Mouse (Mus musculus) cerebellum, adult 2 months (tissue): Measurements from ENCODE around the gene Figla. TPM values are rescaled to one million over a fixed set of nuclear protein-coding genes. Genes with fewer than 3 reads are reported as not detected.
A peak's percentile ranks its signal among the peaks of the same experiment; 100 is the strongest.

ENCODE experiments used
- DNase-seq, 2 experiments: peaks; one replicate each; pipeline ENCODE4 v3.0.0; 2021
- H3K27ac ChIP-seq: fragments of 200-500 bp; 2 replicates; pipeline ENCODE4 v1.5.1; 2012; ENCODE audit warnings: low read length, control low read depth, inconsistent platforms; ENCODE audit not compliant: insufficient read depth
- H3K27me3 ChIP-seq: fragments of 200-500 bp; 2 replicates; pipeline ENCODE4 v1.6.1; 2012; ENCODE audit warnings: inconsistent platforms, mild to moderate bottlenecking, low read length, moderate library complexity; ENCODE audit not compliant: control insufficient read depth, insufficient read depth
- H3K4me1 ChIP-seq: fragments of 200-500 bp; 2 replicates; pipeline ENCODE4 v1.6.1; 2011; ENCODE audit warnings: low read length; ENCODE audit not compliant: control insufficient read depth, insufficient read depth
- H3K4me3 ChIP-seq: fragments of 200-500 bp; replicated peaks from 2 replicates; pipeline ENCODE3; 2011; ENCODE audit warnings: mild to moderate bottlenecking, low read depth, low read length, control low read depth; ENCODE audit not compliant: insufficient read depth
- CTCF ChIP-seq: fragments of 200-500 bp; IDR thresholded peaks from 2 replicates; pipeline ENCODE4 v1.5.1; 2011; ENCODE audit warnings: low read depth, mild to moderate bottlenecking, control low read depth, low read length, moderate library complexity, borderline replicate concordance; ENCODE audit not compliant: insufficient read depth
- POLR2A ChIP-seq: fragments of 200-500 bp; IDR thresholded peaks from 2 replicates; pipeline ENCODE4 v1.6.1; 2011; ENCODE audit warnings: low read length, control low read depth, borderline replicate concordance; ENCODE audit not compliant: insufficient read depth
- WGBS: fragments of 180-500 bp; shearing (Covaris S2); methylation state at CpG from one replicate; pipeline ENCODE4 v1.1.7; 2018; 5-methylcytosine and 5-hydroxymethylcytosine counted together
- polyA plus RNA-seq: library from polyadenylated mRNA; depleted of rRNA; stranded (reverse); fragments of >200 nt; gene quantifications from 2 replicates; pipeline ENCODE4 v1.2.3, GENCODE M21; 2012; rRNA removed

The Figla gene
- polyA plus RNA-seq, 1 experiment: not detected

- Histone ChIP-seq H3K4me1 (peaks cover 46% of the 10 kb centered on the region), H3K27ac (no peak overlapping the region), H3K27me3 (no peaks in the 10 kb centered on the region), H3K4me3 (no peak overlapping the region)
- TF ChIP-seq POLR2A (no peak), CTCF (no peak)
- WGBS: 73% methylated on average over 6 of the region's 6 CpGs
- no peak for DNase-seq
These were observed 50.8 kb downstream of the Figla start for GRCm38 (mm10) chr6:86066727-86067126.

DNA sequence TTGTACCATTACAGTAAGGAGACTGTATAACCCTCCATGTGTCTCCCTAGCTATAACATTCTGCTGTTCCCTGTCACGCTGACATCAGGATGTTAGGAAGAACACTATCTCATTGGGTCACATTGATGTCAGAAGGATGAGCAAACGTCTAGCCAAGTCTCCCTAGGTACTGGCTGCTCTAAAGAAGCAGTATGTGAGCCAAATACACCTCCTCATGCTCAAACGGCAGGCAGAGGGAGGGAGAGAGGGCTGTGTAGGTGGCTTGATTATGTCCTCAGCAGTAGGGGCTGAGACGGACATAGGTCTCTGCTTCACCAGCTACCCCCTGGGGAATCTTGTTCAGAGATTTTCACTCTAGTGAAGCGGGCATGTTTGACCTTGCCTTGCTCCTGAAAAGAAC, 51.2 kb downstream of the Figla start:
- no peak overlapping the region for H3K4me3 ChIP-seq
- no peak overlapping the region for H3K27ac ChIP-seq
- no peaks in the 10 kb centered on the region for H3K27me3 ChIP-seq
- DNase-seq: peak in 1 of 2 experiments; percentile 55
- TF ChIP-seq POLR2A (no peak), CTCF (no peak)
- 12% methylated on average over 5 of the region's 5 CpGs for WGBS
- peaks cover 45% of the 10 kb centered on the region for H3K4me1 ChIP-seq

GRCm38 (mm10) chr6:86069009-86069408, 53.0 kb downstream of the Figla start:
- no peak for DNase-seq
- 54% methylated on average over 5 of the region's 5 CpGs for WGBS
- H3K4me3 ChIP-seq: no peak overlapping the region
- peaks cover 43% of the 10 kb centered on the region for H3K4me1 ChIP-seq
- H3K27me3 ChIP-seq: no peaks in the 10 kb centered on the region
- no peak for TF ChIP-seq CTCF
- TF ChIP-seq POLR2A: no peak
- no peak overlapping the region for H3K27ac ChIP-seq

- TF ChIP-seq CTCF: no peak
- no peak for TF ChIP-seq POLR2A
- Histone ChIP-seq H3K27me3 (no peaks in the 10 kb centered on the region), H3K4me3 (no peak overlapping the region), H3K27ac (no peak overlapping the region), H3K4me1 (peaks cover 36% of the 10 kb centered on the region)
- DNase-seq: no peak
- 90% methylated on average over 3 of the region's 3 CpGs for WGBS
These were observed 53.9 kb downstream of the Figla start for GRCm38 (mm10) chr6:86069856-86070255.

GRCm38 (mm10) chr6:86070277-86070676, 54.3 kb downstream of the Figla start:
- Histone ChIP-seq H3K4me1 (peaks cover 36% of the 10 kb centered on the region), H3K4me3 (no peak overlapping the region), H3K27me3 (no peaks in the 10 kb centered on the region), H3K27ac (no peak overlapping the region)
- TF ChIP-seq CTCF (no peak), POLR2A (no peak)
- no peak for DNase-seq
- 48% methylated on average over 7 of the region's 7 CpGs for WGBS

Other genes with a start within 250 kb of the Figla start
- gene Nat8f6, start 195.2 kb upstream of the Figla start, polyA plus RNA-seq: 2.2 and 4.0 TPM in 2 replicates
- 7.3 and 9.1 TPM in 2 replicates for gene Nat8f5, start 195.2 kb upstream of the Figla start, polyA plus RNA-seq
- 4.2 and 6.3 TPM in 2 replicates for gene Nat8, start 184.1 kb upstream of the Figla start, polyA plus RNA-seq
- gene Nat8f2, start 147.0 kb upstream of the Figla start, polyA plus RNA-seq: 0.31 and 0.33 TPM in 2 replicates
- 9.8 and 10.2 TPM in 2 replicates for gene Nat8f4, start 111.3 kb upstream of the Figla start, polyA plus RNA-seq
- 141 and 158 TPM in 2 replicates for gene Tprkb, start 104.3 kb upstream of the Figla start, polyA plus RNA-seq
- 49.1 and 54.0 TPM in 2 replicates for gene Nat8f1, start 100.5 kb upstream of the Figla start, polyA plus RNA-seq
- gene Dusp11, start 54.5 kb upstream of the Figla start, polyA plus RNA-seq: 143 and 150 TPM in 2 replicates
- 54.9 and 56.2 TPM in 2 replicates for gene Add2, start 12.5 kb downstream of the Figla start, polyA plus RNA-seq
- gene Tgfa, start 179.1 kb downstream of the Figla start, polyA plus RNA-seq: 13.9 and 16.1 TPM in 2 replicates